Mouse (Mus musculus): Measurements from ENCODE around the gene Acvr1b.

DNA sequence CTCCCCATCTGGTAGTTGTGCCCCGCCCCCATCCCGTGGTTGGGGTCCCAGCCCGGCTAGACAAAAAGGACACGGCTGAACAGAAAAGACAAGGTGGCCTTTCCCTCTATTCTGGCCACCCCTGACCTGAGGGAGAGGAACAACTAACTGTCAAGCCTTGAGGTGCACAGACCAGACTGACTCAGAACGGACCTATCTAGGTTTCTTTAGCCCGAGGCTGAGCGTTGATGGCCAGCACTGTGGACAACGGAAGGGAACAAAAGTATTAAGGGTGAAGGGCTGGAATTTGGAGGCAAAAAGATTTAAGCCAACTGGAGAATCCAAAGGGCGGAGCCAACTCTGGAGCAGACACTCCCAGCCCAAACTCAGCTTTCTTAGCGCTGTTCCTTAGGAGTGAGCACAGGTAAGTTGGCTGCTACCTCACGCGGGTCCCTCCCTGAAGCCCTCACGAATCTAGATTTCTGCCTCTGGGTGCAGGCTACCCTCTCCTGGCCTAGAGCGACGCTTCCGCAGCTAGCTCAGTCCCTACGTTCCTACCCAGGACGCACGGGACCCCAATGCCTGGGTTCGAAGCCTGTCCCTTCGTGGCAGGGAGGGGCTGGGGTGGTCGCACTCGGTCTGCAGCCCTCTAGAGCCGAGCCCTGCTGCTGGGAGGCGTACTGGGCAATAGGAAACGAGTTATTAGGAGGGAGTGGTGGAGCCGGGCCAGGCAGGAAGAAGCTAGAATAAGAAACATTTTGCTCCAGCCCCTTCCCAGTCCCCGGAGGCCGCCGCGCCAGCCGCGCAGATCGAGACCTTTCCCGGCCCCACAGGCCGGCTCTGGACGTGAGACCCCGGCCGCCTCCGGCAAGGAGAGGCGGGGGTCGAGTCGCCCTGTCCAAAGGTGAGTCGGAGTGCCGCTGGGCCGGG lies 45.4 kb upstream of the Acvr1b start, which contains the start of gene Acvrl1:
- TF ChIP-seq RCOR1 (conservative IDR thresholded peaks at IDR 0.05; ENCODE audit: low read depth, low read length) (no peak), USF1 (IDR thresholded peaks at IDR 0.05; ENCODE audit: low read depth, low read length) (no peak), CHD2 (IDR thresholded peaks at IDR 0.05; ENCODE audit: low read length) (no peak), POLR2A (IDR thresholded peaks at IDR 0.05; ENCODE audit: low read depth, low read length) (no peak), ZNF384 (IDR thresholded peaks at IDR 0.05; ENCODE audit: low read depth, low read length) (no peak), CTCF (conservative IDR thresholded peaks at IDR 0.05 in 1 of 2, IDR thresholded peaks at IDR 0.05 in 1 of 2; ENCODE audit: low read depth in 2 of 2, low read length in 2 of 2) (no peak), UBTF (IDR thresholded peaks at IDR 0.05; ENCODE audit: low read depth, low read length) (no peak), ZMIZ1 (IDR thresholded peaks at IDR 0.05; ENCODE audit: low read depth, low read length) (no peak), NELFE (IDR thresholded peaks at IDR 0.05; ENCODE audit: low read depth, low read length) (no peak), EP300 (IDR thresholded peaks at IDR 0.05; ENCODE audit: low read length) (no peak), GABPA (IDR thresholded peaks at IDR 0.05; ENCODE audit: insufficient replicate concordance, low read depth, low read length) (no peak), MAFK (IDR thresholded peaks at IDR 0.05; ENCODE audit: insufficient replicate concordance, low read length) (no peak), NRF1 (IDR thresholded peaks at IDR 0.05; ENCODE audit: low read depth, low read length) (no peak)
